27 mouse cellular contexts compared by ENCODE assay signal in genomic region chr5:25179936-25180488, GRCm38 (mm10). TPM values are rescaled to one million over a fixed set of nuclear protein-coding genes. Genes with fewer than 3 reads are reported as not detected.
DNase-seq lines count a peak whose midpoint lies in the region; ATAC-seq and TF ChIP-seq lines count a peak whose summit lies in the region.
"Had no signal": no experiment of that assay in that cellular context is flagged by ENCODE, and none has a peak within 500 bp of the region (broad histone marks: within the 10 kb centered on the region; RNA-seq: fewer than 3 reads in every experiment).

No protein-coding gene starts in this region.

- no peaks in the 10 kb centered on the region for H3K9me3 ChIP-seq in kidney, embryonic 15.5 days (replicated peaks)
- no peaks in the 10 kb centered on the region for H3K9me3 ChIP-seq in forebrain, embryonic 10.5 days
- H3K9me3 ChIP-seq: embryonic facial prominence, embryonic 15.5 days; forebrain, embryonic 15.5 days; hindbrain, embryonic 15.5 days had no signal

- ATAC-seq in kidney, embryonic 15.5 days (replicated peaks; ENCODE audit: low FRiP score): 0 out of 2 replicates have a peak, but pooled peaks have one; percentile 40
- ATAC-seq: forebrain, embryonic 15.5 days had no signal

- H3K9ac ChIP-seq in kidney, embryonic 15.5 days: no peak overlapping the region
- H3K9ac ChIP-seq: embryonic facial prominence, embryonic 15.5 days; forebrain, embryonic 15.5 days; heart, embryonic 12.5 days; hindbrain, embryonic 15.5 days had no signal

- WGBS in kidney, adult 2 months: 41% methylated on average over 3 of the region's 3 CpGs
- 82% methylated on average over 3 of the region's 3 CpGs for WGBS in kidney, embryonic 15.5 days
- WGBS in forebrain, embryonic 10.5 days: 86% methylated on average over 3 of the region's 3 CpGs

- peaks cover 22% of the 10 kb centered on the region for H3K4me1 ChIP-seq in kidney, adult 2 months (ENCODE audit: control insufficient read depth, insufficient read depth, low read length)
- H3K4me1 ChIP-seq in kidney, embryonic 15.5 days: 0 out of 2 replicates have a peak, but pooled peaks cover 3% of the 10 kb centered on the region
- H3K4me1 ChIP-seq in forebrain, embryonic 10.5 days: no peaks in the 10 kb centered on the region
- H3K4me1 ChIP-seq: embryonic facial prominence, embryonic 15.5 days; forebrain, embryonic 15.5 days; heart, embryonic 12.5 days; hindbrain, embryonic 10.5 days; hindbrain, embryonic 15.5 days had no signal

- no peak for TF ChIP-seq POLR2A in kidney, adult 2 months (IDR thresholded peaks at IDR 0.05; ENCODE audit: low read depth, low read length)

- no peak overlapping the region for H3K4me3 ChIP-seq in kidney, adult 2 months (ENCODE audit: insufficient read depth, low read depth, low read length)
- no peak overlapping the region for H3K4me3 ChIP-seq in kidney, embryonic 15.5 days (replicated peaks)
- no peak overlapping the region for H3K4me3 ChIP-seq in forebrain, embryonic 10.5 days
- H3K4me3 ChIP-seq: embryonic facial prominence, embryonic 15.5 days; erythroblast, embryonic 14.5 days; forebrain, embryonic 15.5 days; heart, adult 2 months; heart, embryonic 12.5 days; hindbrain, embryonic 10.5 days; hindbrain, embryonic 15.5 days had no signal

- H3K4me2 ChIP-seq in kidney, embryonic 15.5 days: no peak overlapping the region
- H3K4me2 ChIP-seq: embryonic facial prominence, embryonic 15.5 days; forebrain, embryonic 15.5 days; heart, embryonic 12.5 days; hindbrain, embryonic 15.5 days had no signal

- peak; percentile 78 for DNase-seq in kidney, adult 11 months
- no peak for DNase-seq in kidney, postnatal 4 days
- peak; percentile 89 for DNase-seq in kidney, adult 2 months
- DNase-seq in kidney, postnatal 14 days: peak; percentile 64
- no peak for DNase-seq in forebrain, embryonic 10.5 days (ENCODE audit: extremely low spot score, low spot score)
- no peak for DNase-seq in adrenal gland, postnatal 36 days
- no peak for DNase-seq in yolk sac, embryonic 10.5 days (ENCODE audit: low spot score)
- DNase-seq: adrenal gland, postnatal 10 days; cerebellum, adult 18-20 months; cerebellum, adult 9-11 months; cerebellum, postnatal 36 days; gastrocnemius, postnatal 36 days; heart, adult 2 months had no signal

- no peaks in the 10 kb centered on the region for H3K36me3 ChIP-seq in kidney, adult 2 months (ENCODE audit: control insufficient read depth, insufficient read depth, low read length)
- no peaks in the 10 kb centered on the region for H3K36me3 ChIP-seq in kidney, embryonic 15.5 days
- H3K36me3 ChIP-seq in forebrain, embryonic 10.5 days (replicated peaks): no peaks in the 10 kb centered on the region
- H3K36me3 ChIP-seq: embryonic facial prominence, embryonic 15.5 days; forebrain, embryonic 15.5 days; heart, embryonic 12.5 days; hindbrain, embryonic 10.5 days; hindbrain, embryonic 15.5 days had no signal

- no peak for TF ChIP-seq CTCF in kidney, adult 2 months (conservative IDR thresholded peaks at IDR 0.05; ENCODE audit: insufficient read depth, insufficient read length, low read depth, low read length)

- peak overlapping the region; percentile 61 for H3K27ac ChIP-seq in kidney, adult 2 months (ENCODE audit: insufficient read depth, low read depth, low read length)
- H3K27ac ChIP-seq in kidney, embryonic 15.5 days: 0 out of 2 replicates have a peak overlapping the region, but pooled peaks have one; percentile 39
- H3K27ac ChIP-seq in forebrain, embryonic 10.5 days: no peak overlapping the region
- H3K27ac ChIP-seq: embryonic facial prominence, embryonic 15.5 days; forebrain, embryonic 15.5 days; heart, adult 2 months; hindbrain, embryonic 10.5 days; hindbrain, embryonic 15.5 days had no signal

- no peaks in the 10 kb centered on the region for H3K27me3 ChIP-seq in kidney, adult 2 months (replicated peaks; ENCODE audit: control insufficient read depth, insufficient read depth, low read length)
- no peaks in the 10 kb centered on the region for H3K27me3 ChIP-seq in kidney, embryonic 15.5 days
- no peaks in the 10 kb centered on the region for H3K27me3 ChIP-seq in forebrain, embryonic 10.5 days (ENCODE audit: poor library complexity, severe bottlenecking)
- H3K27me3 ChIP-seq: embryonic facial prominence, embryonic 15.5 days; forebrain, embryonic 15.5 days; heart, embryonic 12.5 days; hindbrain, embryonic 15.5 days had no signal

RNA-seq across cellular contexts. Expression of gene Galntl5, which starts 1.2 kb away (rescaled TPM):
- 0.05 and 0.06 TPM in 2 replicates for polyA plus RNA-seq in kidney, adult 2 months (2012; rRNA removed)
- polyA plus RNA-seq in kidney, embryonic 15.5 days (2015; fragmentation: Nextera tagmentation; extraction: Ambion mirVana): not detected in 2 replicates
- polyA plus RNA-seq in forebrain, embryonic 10.5 days (2016; fragmentation: Nextera tagmentation; extraction: Ambion mirVana): not detected in 2 replicates
- total RNA-seq in adrenal gland, postnatal 36 days (2021): not detected
- total RNA-seq: adrenal gland, postnatal 10 days; gastrocnemius, adult 8-10 months; gastrocnemius, postnatal 36 days; heart, adult 2 months; heart, postnatal 25 days; MEL had no signal
- polyA plus RNA-seq: C2C12; embryonic facial prominence, embryonic 11.5 days; embryonic facial prominence, embryonic 15.5 days; erythroblast, embryonic 14.5 days; forebrain, embryonic 11.5 days; forebrain, embryonic 15.5 days; heart, adult 2 months; heart, embryonic 12.5 days; heart, embryonic 16.5 days; hindbrain, embryonic 10.5 days; hindbrain, embryonic 15.5 days had no signal

RNA-seq across cellular contexts. Expression of gene Galnt11, which starts 41.7 kb away (rescaled TPM):
- 387 and 392 TPM in 2 replicates for polyA plus RNA-seq in kidney, adult 2 months (2012; rRNA removed)
- 69.8 and 71.3 TPM in 2 replicates for polyA plus RNA-seq in kidney, embryonic 15.5 days (2015; fragmentation: Nextera tagmentation; extraction: Ambion mirVana)
- polyA plus RNA-seq in forebrain, embryonic 10.5 days (2016; fragmentation: Nextera tagmentation; extraction: Ambion mirVana): 28.8 and 30.4 TPM in 2 replicates
- 10 to 100 TPM; 39.6 to 51.8 TPM for total RNA-seq in adrenal gland, postnatal 36 days (2021)

RNA-seq across cellular contexts. Expression of gene E130116L18Rik, which starts 42.9 kb away (rescaled TPM):
- polyA plus RNA-seq in kidney, adult 2 months (2012; rRNA removed): not detected in 2 replicates
- polyA plus RNA-seq in kidney, embryonic 15.5 days (2015; fragmentation: Nextera tagmentation; extraction: Ambion mirVana): 1.9 TPM in 1 of 2 replicates, not detected in the other
- not detected in 2 replicates for polyA plus RNA-seq in forebrain, embryonic 10.5 days (2016; fragmentation: Nextera tagmentation; extraction: Ambion mirVana)
- total RNA-seq in adrenal gland, postnatal 36 days (2021): not detected
- total RNA-seq: adrenal gland, postnatal 10 days; gastrocnemius, adult 8-10 months; gastrocnemius, postnatal 36 days; heart, adult 2 months; heart, postnatal 25 days; MEL had no signal
- polyA plus RNA-seq: C2C12; embryonic facial prominence, embryonic 11.5 days; embryonic facial prominence, embryonic 15.5 days; erythroblast, embryonic 14.5 days; forebrain, embryonic 11.5 days; forebrain, embryonic 15.5 days; heart, adult 2 months; heart, embryonic 12.5 days; heart, embryonic 16.5 days; hindbrain, embryonic 10.5 days; hindbrain, embryonic 15.5 days had no signal

Comparison
In these comparisons a context has a peak if more than half of its experiments do, and no peak if none do; other contexts are left out.
1. DNase-seq: peak in kidney, adult 11 months (single experiment), kidney, adult 2 months (single experiment) and kidney, postnatal 14 days (single experiment); none in kidney, postnatal 4 days (0 of 2), forebrain, embryonic 10.5 days (single experiment), adrenal gland, postnatal 36 days (0 of 2) and yolk sac, embryonic 10.5 days (single experiment).